Mouse (Mus musculus) midbrain, embryonic 13.5 days (tissue): ENCODE data around the gene Slco1c1. TPM values are rescaled to one million over a fixed set of nuclear protein-coding genes. Genes with fewer than 3 reads are reported as not detected.

ENCODE experiments used
- ATAC-seq: fragments of 200-750 bp; cut with Nextera tagmentation; 2 replicates; pipeline ENCODE4 v1.8.0; 2017; ENCODE audit warnings: mild to moderate bottlenecking, moderate TSS enrichment, moderate library complexity
- H3K27ac ChIP-seq: fragments of 300-500 bp; sonication (generic); 2 replicates; pipeline ENCODE4 v1.5.1; 2015; ENCODE audit warnings: inconsistent platforms, mild to moderate bottlenecking, moderate library complexity
- H3K27me3 ChIP-seq: fragments of 300-500 bp; sonication (generic); 2 replicates; pipeline ENCODE4 v1.6.1; 2015; ENCODE audit warnings: mild to moderate bottlenecking, inconsistent platforms
- H3K36me3 ChIP-seq: fragments of 300-500 bp; sonication (generic); 2 replicates; pipeline ENCODE4 v1.6.1; 2015; ENCODE audit warnings: mild to moderate bottlenecking, inconsistent platforms
- H3K4me1 ChIP-seq: fragments of 300-500 bp; sonication (generic); replicated peaks from 2 replicates; pipeline ENCODE4 v1.6.1; 2015; ENCODE audit warnings: inconsistent platforms
- H3K4me2 ChIP-seq: fragments of 300-500 bp; sonication (generic); replicated peaks from 2 replicates; pipeline ENCODE4 v1.6.1; 2015; ENCODE audit warnings: moderate library complexity, mild to moderate bottlenecking, inconsistent platforms
- H3K4me3 ChIP-seq: fragments of 300-500 bp; sonication (generic); replicated peaks from 2 replicates; pipeline ENCODE4 v1.5.1; 2015; ENCODE audit warnings: mild to moderate bottlenecking, inconsistent platforms
- H3K9ac ChIP-seq: fragments of 300-500 bp; sonication (generic); replicated peaks from 2 replicates; pipeline ENCODE4 v1.6.1; 2015; ENCODE audit warnings: mild to moderate bottlenecking, inconsistent platforms
- H3K9me3 ChIP-seq: fragments of 300-500 bp; sonication (generic); 2 replicates; pipeline ENCODE4 v1.6.1; 2016; ENCODE audit warnings: mild to moderate bottlenecking, inconsistent platforms
- WGBS: fragments of 180-500 bp; shearing (Covaris S2); methylation state at CpG from one replicate; pipeline ENCODE4 v1.1.7; 2015; 5-methylcytosine and 5-hydroxymethylcytosine counted together
- polyA plus RNA-seq: library from polyadenylated mRNA; unstranded; fragments of >200 nt; fragmentation: Nextera tagmentation; extraction: Ambion mirVana; gene quantifications from 2 replicates; pipeline ENCODE4 v1.2.1, GENCODE M21; 2015

Gene Slco1c1
- polyA plus RNA-seq, 1 experiment from 2014 or later: 6.9 TPM

- no peak overlapping the region for H3K4me3 ChIP-seq
- 96% methylated on average over 2 of the region's 2 CpGs for WGBS
- no peak for ATAC-seq
- H3K4me1 ChIP-seq: no peaks in the 10 kb centered on the region
- no peak overlapping the region for H3K9ac ChIP-seq
- H3K9me3 ChIP-seq: peaks cover 9% of the 10 kb centered on the region
- no peak overlapping the region for H3K27ac ChIP-seq
- no peaks in the 10 kb centered on the region for H3K36me3 ChIP-seq
- no peak overlapping the region for H3K4me2 ChIP-seq
- no peaks in the 10 kb centered on the region for H3K27me3 ChIP-seq
These were observed 71.9 kb downstream of the Slco1c1 start for GRCm38 (mm10) chr6:141596081-141596480.

DNA sequence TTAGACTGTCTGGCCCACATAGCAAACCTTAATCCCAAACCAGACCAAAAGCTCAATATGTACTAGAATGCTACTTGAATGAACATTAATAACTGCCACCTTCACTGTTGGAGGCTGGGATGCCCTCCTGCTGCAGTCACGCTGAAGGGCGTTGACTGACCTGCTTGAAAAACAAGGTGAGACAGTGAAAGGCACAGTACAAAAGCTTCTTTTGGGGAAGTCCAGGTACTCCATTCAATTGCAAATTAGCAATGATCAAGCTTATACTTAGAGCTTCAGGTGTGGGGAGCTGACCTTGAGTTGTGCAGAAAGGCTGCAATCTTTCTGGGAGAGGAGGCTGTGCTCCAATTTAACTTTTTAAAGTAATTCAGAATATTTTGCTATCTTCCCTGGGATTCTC lies 72.9 kb downstream of the Slco1c1 start:
- Histone ChIP-seq H3K4me3 (no peak overlapping the region), H3K9ac (no peak overlapping the region), H3K36me3 (no peaks in the 10 kb centered on the region), H3K9me3 (peaks cover 9% of the 10 kb centered on the region), H3K27ac (no peak overlapping the region), H3K4me1 (no peaks in the 10 kb centered on the region), H3K4me2 (no peak overlapping the region), H3K27me3 (no peaks in the 10 kb centered on the region)
- WGBS: 96% methylated on average over 2 of the region's 2 CpGs
- no peak for ATAC-seq

GRCm38 (mm10) chr6:141600940-141601339 lies 76.8 kb downstream of the Slco1c1 start:
- 64% methylated on average over 9 of the region's 9 CpGs for WGBS
- no peak overlapping the region for H3K4me2 ChIP-seq
- no peaks in the 10 kb centered on the region for H3K27me3 ChIP-seq
- H3K9ac ChIP-seq: no peak overlapping the region
- H3K27ac ChIP-seq: no peak overlapping the region
- H3K36me3 ChIP-seq: no peaks in the 10 kb centered on the region
- no peak for ATAC-seq
- H3K4me3 ChIP-seq: no peak overlapping the region
- peaks cover 9% of the 10 kb centered on the region for H3K9me3 ChIP-seq
- no peaks in the 10 kb centered on the region for H3K4me1 ChIP-seq

DNA sequence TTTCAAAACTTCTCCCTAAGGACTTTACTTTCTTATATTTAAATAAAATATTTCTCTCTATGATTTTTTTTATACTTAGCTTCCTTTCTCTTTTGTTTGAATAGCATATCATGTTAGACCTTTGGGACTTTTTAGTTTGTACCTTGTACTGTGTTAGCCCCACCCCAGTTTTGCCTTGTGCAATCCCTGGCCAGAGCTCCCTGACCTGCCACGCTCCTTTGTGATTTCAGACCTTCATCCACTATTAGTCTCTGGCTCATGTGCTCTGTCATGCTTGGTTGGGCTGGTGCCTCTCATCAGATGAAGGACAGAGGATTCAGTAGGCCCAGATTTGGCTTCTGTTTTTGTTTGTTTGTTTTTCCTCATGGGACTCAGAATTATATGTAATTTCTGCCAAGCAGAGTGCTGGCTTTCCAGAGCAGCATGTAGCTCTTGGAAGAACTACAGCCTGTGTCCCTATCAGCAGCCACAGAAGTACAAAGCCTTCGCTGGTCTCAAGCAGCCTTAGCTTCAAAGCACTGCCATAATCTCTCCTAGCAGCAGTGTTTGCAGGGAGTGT lies 86.6 kb downstream of the Slco1c1 start:
- Histone ChIP-seq H3K27ac (no peak overlapping the region), H3K9ac (no peak overlapping the region), H3K36me3 (no peaks in the 10 kb centered on the region), H3K9me3 (no peaks in the 10 kb centered on the region), H3K27me3 (no peaks in the 10 kb centered on the region), H3K4me3 (no peak overlapping the region), H3K4me1 (no peaks in the 10 kb centered on the region), H3K4me2 (no peak overlapping the region)
- 63% methylated on average over 2 of the region's 2 CpGs for WGBS
- ATAC-seq: no peak

GRCm38 (mm10) chr6:141614017-141614416 lies 89.8 kb downstream of the Slco1c1 start:
- Histone ChIP-seq H3K4me3 (no peak overlapping the region), H3K9ac (no peak overlapping the region), H3K27me3 (no peaks in the 10 kb centered on the region), H3K27ac (no peak overlapping the region), H3K4me2 (no peak overlapping the region), H3K9me3 (no peaks in the 10 kb centered on the region), H3K36me3 (no peaks in the 10 kb centered on the region), H3K4me1 (no peaks in the 10 kb centered on the region)
- ATAC-seq: no peak

DNA sequence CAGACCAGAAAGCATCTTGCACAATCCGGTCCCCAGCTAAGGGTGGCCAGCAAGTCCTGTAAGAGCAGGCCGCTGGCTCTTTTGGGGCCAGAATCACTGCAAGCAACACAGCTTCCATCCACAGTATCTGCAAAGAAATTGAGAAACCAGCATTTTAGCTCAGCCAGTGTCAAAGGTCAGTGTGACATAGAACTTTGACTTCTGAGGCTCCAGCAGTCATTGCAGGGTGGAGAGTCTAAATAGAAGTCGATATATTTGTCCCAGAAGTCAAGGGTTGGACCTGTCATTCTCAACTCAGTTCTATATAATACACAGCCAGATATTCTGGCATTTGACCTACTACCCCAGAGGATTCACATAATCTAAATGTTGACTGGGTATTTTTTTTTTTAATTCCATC lies 91.2 kb downstream of the Slco1c1 start:
- Histone ChIP-seq H3K27ac (no peak overlapping the region), H3K4me1 (no peaks in the 10 kb centered on the region), H3K9me3 (no peaks in the 10 kb centered on the region), H3K4me3 (no peak overlapping the region), H3K9ac (no peak overlapping the region), H3K36me3 (no peaks in the 10 kb centered on the region), H3K4me2 (no peak overlapping the region), H3K27me3 (no peaks in the 10 kb centered on the region)
- ATAC-seq: no peak
- WGBS: 93% methylated on average over 3 of the region's 3 CpGs

Other genes with a start within 250 kb of the Slco1c1 start
- gene Slco1b2, start 105.2 kb downstream of the Slco1c1 start, polyA plus RNA-seq: not detected in 2 replicates
- gene Gm5724, start 249.4 kb downstream of the Slco1c1 start, polyA plus RNA-seq: not detected in 2 replicates